Mouse (Mus musculus): Measurements from ENCODE around the gene Zp1. TPM values are rescaled to one million over a fixed set of nuclear protein-coding genes. Genes with fewer than 3 reads are reported as not detected.

The Zp1 gene
- total RNA-seq, 2 experiments from 2014 or later, result not detected

DNA sequence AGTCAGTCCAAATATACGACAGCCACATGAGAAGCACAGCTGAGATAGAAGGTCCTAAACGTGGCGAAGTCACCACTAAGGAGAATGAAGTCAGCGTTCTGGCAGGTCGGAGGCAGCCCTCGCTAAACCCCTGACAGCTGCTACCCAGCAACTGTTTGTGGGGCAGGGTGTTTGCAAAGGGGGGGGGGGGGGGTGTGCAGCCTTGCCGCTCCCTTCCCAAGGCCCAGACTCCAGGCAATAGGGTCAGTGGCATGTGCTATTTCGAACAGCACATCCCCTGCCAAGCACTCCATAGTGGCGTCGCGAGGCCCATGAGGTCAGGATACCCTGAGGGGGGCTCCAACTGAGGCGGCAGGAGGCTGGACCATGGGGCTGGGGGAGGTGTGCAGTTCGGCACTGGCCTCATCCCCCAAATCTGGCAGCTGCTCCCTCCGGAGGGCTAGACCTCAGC is 39.4 kb downstream of the Zp1 start:
- 0 out of 2 replicates have a peak, but pooled peaks have one; percentile 1 for ATAC-seq (replicated peaks; ENCODE audit: poor library complexity, severe bottlenecking)

DNA sequence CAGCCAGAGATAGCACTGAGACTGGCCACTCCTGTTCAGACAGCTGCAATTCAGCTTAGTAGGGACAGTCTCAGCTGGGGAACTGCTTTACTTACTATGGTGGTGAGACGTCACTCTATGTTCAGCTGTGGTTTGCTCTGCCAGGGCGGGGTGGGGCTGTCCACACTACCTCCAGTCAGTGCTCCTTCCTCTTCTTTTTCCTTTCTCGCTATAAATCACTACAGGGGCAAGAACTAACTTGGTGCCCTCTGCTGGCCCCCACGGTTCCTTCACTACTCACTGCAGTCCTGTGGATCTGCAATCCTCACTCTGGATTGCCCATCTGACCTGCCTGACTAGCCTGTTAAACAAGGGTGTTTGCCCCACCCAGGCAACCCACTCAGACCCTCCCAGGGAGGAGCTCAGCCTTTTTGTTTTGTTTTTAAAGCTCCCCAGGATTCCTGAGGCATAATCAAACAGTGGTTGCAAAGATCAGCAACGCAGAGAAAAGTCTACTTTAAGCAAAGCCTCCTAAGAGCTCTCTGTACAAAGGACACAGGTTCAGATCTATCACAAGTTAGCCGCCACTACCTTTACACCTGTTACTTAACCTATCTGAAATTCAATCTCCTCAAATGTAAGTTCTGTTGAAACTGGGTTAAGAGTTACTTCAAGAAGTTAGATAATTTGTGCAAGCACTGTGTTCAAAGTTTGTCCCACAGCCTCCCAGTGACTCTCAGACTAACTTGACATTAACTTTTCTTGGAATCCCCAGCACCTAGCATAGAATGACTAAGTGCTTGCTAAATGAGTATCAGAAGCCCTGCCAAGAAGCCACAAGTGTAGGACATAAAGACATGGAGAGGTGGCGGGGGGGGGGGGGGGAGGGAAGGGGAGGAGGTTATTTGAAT is 40.1 kb downstream of the Zp1 start:
- peak; percentile 93 for ATAC-seq (replicated peaks; ENCODE audit: poor library complexity, severe bottlenecking)

DNA sequence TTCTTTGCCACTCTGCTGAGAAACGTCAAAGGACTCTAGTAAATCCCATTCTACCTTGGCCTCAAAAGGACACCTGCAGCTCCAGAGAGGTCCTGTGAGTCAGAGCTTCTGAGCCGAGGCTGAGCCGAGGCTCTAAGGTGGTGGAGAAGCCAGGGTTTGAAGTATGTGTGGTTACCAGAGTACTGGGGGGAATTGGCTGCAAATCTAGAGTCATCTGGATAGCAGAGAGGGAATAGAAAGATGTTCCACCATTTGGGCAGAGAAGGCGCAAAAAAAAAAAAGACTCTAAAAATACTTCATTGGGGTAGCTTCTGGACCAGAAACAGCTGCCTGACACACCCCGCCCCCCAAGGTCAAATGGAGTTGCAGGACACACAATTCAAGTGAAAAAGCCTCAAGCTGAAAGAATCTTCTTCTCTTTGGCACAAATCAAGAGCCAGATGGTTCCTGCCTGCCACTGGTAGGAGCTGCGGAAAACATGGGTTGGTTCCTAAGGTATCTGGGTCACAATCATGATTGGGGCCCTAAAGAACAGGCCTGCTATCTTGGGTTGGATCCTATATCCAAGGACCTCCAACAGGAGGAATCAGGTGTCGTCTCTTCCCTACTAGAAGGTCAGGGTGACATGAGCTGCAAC is 42.1 kb downstream of the Zp1 start:
- ATAC-seq (replicated peaks; ENCODE audit: poor library complexity, severe bottlenecking), result no peak

DNA sequence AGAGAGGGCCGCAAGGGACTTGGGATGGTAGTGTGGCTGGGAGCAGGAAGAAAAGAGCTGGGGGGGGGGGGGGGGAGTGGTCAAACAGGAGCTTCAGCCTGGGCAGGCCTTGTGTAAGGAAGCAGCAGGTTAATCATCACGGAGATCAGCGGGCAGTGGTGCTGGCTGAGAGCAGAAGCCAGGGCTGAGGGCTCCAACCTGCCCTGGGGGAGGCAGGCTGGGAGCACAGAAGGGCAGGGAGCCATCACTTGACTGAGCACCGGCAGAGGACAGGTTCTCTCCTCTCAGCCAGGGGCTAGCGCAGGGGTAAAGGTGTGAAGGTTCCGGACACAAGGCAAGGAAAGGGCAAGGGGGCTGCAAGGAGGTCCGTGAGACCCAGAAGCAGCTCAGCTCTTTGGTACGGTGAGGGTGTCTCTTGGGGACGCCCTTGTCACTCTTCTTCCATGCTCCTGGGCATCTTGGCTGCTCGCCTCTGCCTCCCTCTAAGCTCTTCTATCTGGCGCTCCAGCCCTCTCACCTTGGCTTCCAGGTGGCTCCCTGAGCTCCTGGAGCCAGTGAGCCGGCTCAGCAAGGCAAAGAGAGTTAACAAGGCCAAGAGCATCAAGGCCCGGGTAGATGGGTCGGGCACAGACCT is 49.0 kb downstream of the Zp1 start:
- ATAC-seq (replicated peaks; ENCODE audit: poor library complexity, severe bottlenecking), result no peak

DNA sequence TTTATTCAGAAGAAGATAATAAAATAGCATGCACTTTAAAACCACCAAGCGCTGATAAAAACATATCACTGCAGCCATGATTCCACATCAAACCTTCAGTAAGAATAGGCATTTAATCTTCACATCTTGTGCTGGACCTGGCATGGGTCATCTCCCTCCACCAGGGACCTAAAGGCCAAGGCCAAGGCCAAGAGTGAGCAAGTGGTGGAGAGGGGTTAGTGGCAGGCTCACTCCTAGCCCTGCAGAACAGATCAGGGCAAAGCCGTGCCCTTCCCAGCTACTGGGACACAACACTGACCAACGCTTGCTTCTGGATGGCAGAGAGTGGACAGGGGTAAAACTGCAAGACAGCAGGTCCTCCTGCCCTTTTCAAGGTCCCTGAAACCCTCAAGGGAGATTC is 49.8 kb downstream of the Zp1 start:
- ATAC-seq (replicated peaks; ENCODE audit: poor library complexity, severe bottlenecking), result no peak

DNA sequence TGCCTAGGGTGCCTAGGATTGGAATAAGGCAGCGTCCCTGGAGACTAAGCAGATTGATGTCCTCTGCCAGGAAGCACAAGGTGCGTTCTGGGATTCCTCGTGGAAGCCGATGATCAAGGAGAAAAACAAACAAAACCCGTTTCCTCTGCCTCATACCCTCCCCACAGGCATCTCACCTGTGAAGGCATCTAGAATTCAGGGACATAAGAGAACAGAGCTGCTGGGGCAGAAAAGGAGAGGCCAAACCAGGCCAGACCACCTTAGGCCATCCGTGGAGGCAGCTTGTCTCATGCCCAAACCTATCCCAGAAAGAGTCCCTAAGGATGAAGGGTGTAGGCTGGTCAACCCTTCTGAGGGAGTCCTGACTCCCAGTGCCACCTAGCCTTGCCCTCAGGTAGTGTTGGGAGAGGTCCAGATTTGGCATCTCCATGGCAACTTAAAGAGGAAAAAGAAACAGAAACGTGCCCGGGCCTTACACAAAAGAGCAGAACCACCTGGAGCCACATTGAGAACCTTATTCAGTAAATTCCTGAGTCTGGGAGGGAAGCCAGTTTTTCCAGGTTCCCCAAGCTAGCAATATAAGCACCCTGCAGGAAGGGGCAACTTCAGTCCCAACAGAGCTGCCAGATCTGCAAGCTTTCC is 50.4 kb downstream of the Zp1 start, which contains the start of gene Tmem132a:
Tmem132a (minus strand) TSS at position 55 of the 642 bp plus-strand sequence.
- ATAC-seq (replicated peaks; ENCODE audit: poor library complexity, severe bottlenecking), result no peak

DNA sequence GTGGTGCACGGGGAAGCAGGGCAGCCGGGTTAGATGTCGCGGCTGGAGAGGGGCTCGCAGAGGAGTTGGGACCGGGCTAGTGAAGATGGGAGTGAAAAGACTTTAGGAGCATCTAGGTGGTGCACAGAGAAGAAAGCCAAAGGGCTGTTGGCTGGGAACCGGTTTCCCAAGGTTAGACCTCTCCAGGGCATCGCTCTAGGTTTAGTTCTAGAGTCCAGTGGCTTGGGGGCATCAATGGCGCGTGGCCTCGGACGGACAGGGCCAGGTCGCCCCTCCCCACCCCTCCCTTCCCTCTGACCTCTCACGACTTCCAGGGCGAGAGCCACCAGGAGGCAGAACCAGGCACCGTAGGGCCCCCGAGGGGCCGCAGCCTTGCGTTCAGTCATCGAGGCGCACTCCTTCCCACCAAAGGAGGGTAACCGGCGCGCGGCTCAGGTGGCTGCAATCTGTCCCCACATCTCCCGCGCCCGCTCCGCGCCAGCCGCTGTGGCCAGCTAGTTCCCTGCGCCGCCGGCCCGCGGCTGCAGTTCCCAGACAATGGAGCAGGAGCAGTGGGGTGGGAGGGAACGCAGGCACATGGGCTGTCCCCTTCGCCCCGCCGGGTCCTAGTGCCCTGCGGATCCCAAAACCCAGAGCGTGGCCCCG is 51.1 kb downstream of the Zp1 start:
- ATAC-seq (replicated peaks; ENCODE audit: poor library complexity, severe bottlenecking), result peak; percentile 71

DNA sequence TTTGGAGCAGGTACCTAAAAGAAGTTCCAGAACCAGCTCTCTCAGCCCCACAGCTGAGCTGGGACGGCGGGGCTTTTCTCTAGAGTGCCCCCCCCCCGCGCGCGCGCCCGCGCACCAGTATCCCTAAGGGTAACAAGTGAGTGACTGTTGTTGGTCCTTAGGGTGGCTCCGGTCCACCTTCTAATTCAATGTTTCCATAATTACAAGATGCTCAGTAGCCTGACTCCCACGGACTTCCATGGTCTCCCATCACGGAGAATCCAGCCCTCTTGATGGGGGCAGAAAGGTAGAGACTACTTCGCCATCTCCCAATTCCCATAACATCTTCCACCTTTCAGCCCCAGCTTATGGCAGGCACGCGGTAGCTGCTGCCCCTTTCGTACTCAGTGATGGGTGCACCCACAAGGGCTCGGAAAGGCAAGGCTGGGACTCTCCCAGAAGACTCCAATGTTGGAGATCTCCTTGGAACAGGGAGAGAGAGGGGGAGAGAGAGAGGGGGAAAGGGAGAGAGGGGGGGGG is 51.8 kb downstream of the Zp1 start:
- ATAC-seq (replicated peaks; ENCODE audit: poor library complexity, severe bottlenecking), result no peak

DNA sequence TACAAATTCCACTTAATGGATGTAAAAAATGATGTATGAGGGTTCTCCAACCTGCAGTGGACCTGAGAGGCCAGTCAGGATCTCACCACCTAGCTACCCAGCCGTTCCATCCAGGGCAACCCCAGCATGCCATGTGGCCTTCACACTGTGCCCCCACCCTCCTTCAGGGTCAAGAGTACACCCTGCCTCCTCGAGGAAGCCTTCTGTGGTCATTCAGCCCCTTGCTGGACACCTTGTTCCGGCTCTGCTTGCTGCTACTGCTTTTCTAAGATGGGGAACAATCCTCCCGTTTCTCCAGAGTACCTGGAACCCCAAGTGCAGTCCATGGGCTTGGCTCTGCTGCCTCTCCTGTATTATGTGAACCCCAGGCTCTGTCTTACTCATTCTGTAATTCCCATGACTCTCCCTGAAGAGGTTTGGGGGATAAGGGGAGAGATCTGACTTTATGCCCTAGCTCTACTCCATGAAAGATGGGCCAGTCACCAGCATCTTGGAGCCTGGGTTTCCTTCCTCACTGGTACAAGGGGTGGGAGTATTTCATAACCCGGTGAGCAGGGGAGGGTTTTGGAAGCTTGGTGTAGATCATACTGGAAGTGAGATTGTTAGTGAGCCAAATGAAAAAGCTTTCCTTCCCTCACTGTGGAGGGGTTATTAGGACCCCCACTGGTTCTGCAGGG is 52.3 kb downstream of the Zp1 start:
- ATAC-seq (replicated peaks; ENCODE audit: poor library complexity, severe bottlenecking), result peak; percentile 46; the same call in 1 of the 2 replicates

DNA sequence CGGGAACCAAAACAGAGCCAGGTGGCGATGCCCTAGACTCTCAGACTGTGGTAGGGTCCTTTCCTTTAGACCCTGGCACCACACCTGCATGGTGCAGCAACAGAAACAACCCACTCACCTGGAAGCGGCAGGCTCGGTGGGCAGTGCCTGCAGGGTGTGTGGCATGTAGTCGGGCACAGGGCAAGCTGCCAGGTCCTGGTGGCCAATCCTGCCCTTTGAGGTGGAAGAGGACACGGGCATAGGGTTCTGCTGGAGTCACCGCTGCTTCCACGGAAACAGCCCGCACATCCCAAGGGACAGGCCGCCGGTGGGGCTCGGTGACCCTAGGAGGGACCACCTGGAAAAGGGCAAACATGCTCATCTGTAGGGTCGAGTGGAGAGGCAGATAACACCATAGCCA is 54.1 kb downstream of the Zp1 start:
- no peak for ATAC-seq (replicated peaks; ENCODE audit: poor library complexity, severe bottlenecking)

Other genes starting within 250 kb of the Zp1 start
- not detected in 2 replicates for gene Pga5, start 242.6 kb downstream of the Zp1 start, total RNA-seq (2014; fragmentation: Nextera tagmentation)
- not detected in 2 replicates for gene Pga5, start 242.6 kb downstream of the Zp1 start, total RNA-seq (2017)
- gene Vps37c, start 231.9 kb downstream of the Zp1 start, total RNA-seq (2014; fragmentation: Nextera tagmentation), result 21.1 and 23.8 TPM in 2 replicates
- 15.3 and 20.0 TPM in 2 replicates for gene Vps37c, start 231.9 kb downstream of the Zp1 start, total RNA-seq (2017)
- not detected in 2 replicates for gene Cd5, start 181.6 kb downstream of the Zp1 start, total RNA-seq (2014; fragmentation: Nextera tagmentation)
- gene Cd5, start 181.6 kb downstream of the Zp1 start, total RNA-seq (2017), result not detected in 2 replicates
- gene Cd6, start 90.6 kb downstream of the Zp1 start, total RNA-seq (2014; fragmentation: Nextera tagmentation), result 0.28 and 3.8 TPM in 2 replicates
- 0.21 and 0.26 TPM in 2 replicates for gene Cd6, start 90.6 kb downstream of the Zp1 start, total RNA-seq (2017)
- 0.99 and 1.0 TPM in 2 replicates for gene Slc15a3, start 80.9 kb downstream of the Zp1 start, total RNA-seq (2014; fragmentation: Nextera tagmentation)
- 0.22 and 0.88 TPM in 2 replicates for gene Slc15a3, start 80.9 kb downstream of the Zp1 start, total RNA-seq (2017)
- gene Tmem132a, start 50.7 kb downstream of the Zp1 start, total RNA-seq (2014; fragmentation: Nextera tagmentation), result 0.53 TPM in 1 of 2 replicates, not detected in the other
- gene Tmem132a, start 50.7 kb downstream of the Zp1 start, total RNA-seq (2017), result 0.17 and 0.41 TPM in 2 replicates
- gene Tmem109, start 38.6 kb downstream of the Zp1 start, total RNA-seq (2014; fragmentation: Nextera tagmentation), result 25.2 and 25.3 TPM in 2 replicates
- 7.8 and 11.6 TPM in 2 replicates for gene Tmem109, start 38.6 kb downstream of the Zp1 start, total RNA-seq (2017)
- 114 and 116 TPM in 2 replicates for gene Prpf19, start 25.4 kb downstream of the Zp1 start, total RNA-seq (2014; fragmentation: Nextera tagmentation)
- gene Prpf19, start 25.4 kb downstream of the Zp1 start, total RNA-seq (2017), result 140 and 236 TPM in 2 replicates
- gene Ptgdr2, start 16.5 kb upstream of the Zp1 start, total RNA-seq (2014; fragmentation: Nextera tagmentation), result not detected in 2 replicates
- gene Ptgdr2, start 16.5 kb upstream of the Zp1 start, total RNA-seq (2017), result not detected in 2 replicates
- gene Ccdc86, start 28.6 kb upstream of the Zp1 start, total RNA-seq (2014; fragmentation: Nextera tagmentation), result 19.0 and 23.1 TPM in 2 replicates
- gene Ccdc86, start 28.6 kb upstream of the Zp1 start, total RNA-seq (2017), result 15.2 and 20.1 TPM in 2 replicates
- gene Ms4a10, start 54.0 kb upstream of the Zp1 start, total RNA-seq (2014; fragmentation: Nextera tagmentation), result not detected in 2 replicates
- gene Ms4a10, start 54.0 kb upstream of the Zp1 start, total RNA-seq (2017), result not detected in 2 replicates
- not detected in 2 replicates for gene Ms4a15, start 72.6 kb upstream of the Zp1 start, total RNA-seq (2014; fragmentation: Nextera tagmentation)
- gene Ms4a15, start 72.6 kb upstream of the Zp1 start, total RNA-seq (2017), result not detected in 2 replicates
- gene Ms4a18, start 97.4 kb upstream of the Zp1 start, total RNA-seq (2014; fragmentation: Nextera tagmentation), result not detected in 2 replicates
- gene Ms4a18, start 97.4 kb upstream of the Zp1 start, total RNA-seq (2017), result not detected in 2 replicates
- not detected in 2 replicates for gene Ms4a8a, start 160.5 kb upstream of the Zp1 start, total RNA-seq (2014; fragmentation: Nextera tagmentation)
- gene Ms4a8a, start 160.5 kb upstream of the Zp1 start, total RNA-seq (2017), result not detected in 2 replicates
- not detected in 2 replicates for gene 1700017D01Rik, start 210.2 kb upstream of the Zp1 start, total RNA-seq (2014; fragmentation: Nextera tagmentation)
- gene 1700017D01Rik, start 210.2 kb upstream of the Zp1 start, total RNA-seq (2017), result not detected in 2 replicates
- not detected in 2 replicates for gene 1700025F22Rik, start 244.7 kb upstream of the Zp1 start, total RNA-seq (2014; fragmentation: Nextera tagmentation)
- not detected in 2 replicates for gene 1700025F22Rik, start 244.7 kb upstream of the Zp1 start, total RNA-seq (2017)

Data from granulocyte monocyte progenitor cell, adult 5-6 weeks (primary cell).